Mouse (Mus musculus) layer of hippocampus, postnatal 36 days (tissue): Measurements from ENCODE around the gene Zeb2. TPM values are rescaled to one million over a fixed set of nuclear protein-coding genes. Genes with fewer than 3 reads are reported as not detected.

Experiments used
- microRNA-seq, 2 experiments: library from miRNA; unstranded; fragments of <30 nt; microRNA quantifications; one replicate each; pipeline ENCODE4 v1.2.0; 2021
- total RNA-seq, 2 experiments: library from RNA; stranded (reverse); gene quantifications; 2 replicates each; pipeline ENCODE4 v1.2.3; 2021

The Zeb2 gene
- total RNA-seq, 2 experiments from 2014 or later, result 402 to 403 TPM

Small RNA genes lying within 50 kb of the gene (microRNA-seq; reads per million reads assigned to microRNA genes)
- 12.1 to 25.4 reads per million in 2 experiments for gene Mir5129

Other genes starting within 250 kb of the Zeb2 start
- 10 to 100 TPM; 61.6 to 66.2 TPM for gene Gtdc1, start 189.7 kb downstream of the Zeb2 start, total RNA-seq